Mouse (Mus musculus) CH12.LX (cell line): ENCODE results near the gene Slc9a4.

Source experiments
- CTCF ChIP-seq, 2 experiments: IDR thresholded peaks in 1 of 2; conservative IDR thresholded peaks in 1 of 2; 2 replicates each; pipeline ENCODE4 v1.5.1; 2011 to 2012; ENCODE audit warnings: low read depth in 2 of 2, low read length in 2 of 2, improper control_type of control experiment in 1 of 2, inconsistent platforms in 1 of 2, mild to moderate bottlenecking in 1 of 2, moderate library complexity in 1 of 2
- POLR2A ChIP-seq: IDR thresholded peaks from 2 replicates; pipeline ENCODE4 v1.6.1; 2011; ENCODE audit warnings: low read depth, mild to moderate bottlenecking, improper control_type of control experiment, low read length
- POLR2AphosphoS2 ChIP-seq: IDR thresholded peaks from 2 replicates; pipeline ENCODE4 v1.6.1; 2011; ENCODE audit warnings: low read depth, low read length, improper control_type of control experiment
- SMC3 ChIP-seq: IDR thresholded peaks from 2 replicates; pipeline ENCODE4 v1.6.1; 2011; ENCODE audit warnings: low read depth, low read length, improper control_type of control experiment
- TCF12 ChIP-seq: IDR thresholded peaks from 2 replicates; pipeline ENCODE4 v1.6.1; 2014; ENCODE audit warnings: low read depth, mild to moderate bottlenecking, inconsistent platforms, low read length, improper control_type of control experiment

- TF ChIP-seq POLR2A, result no peak
- no peak for TF ChIP-seq CTCF (conservative IDR thresholded peaks at IDR 0.05 in 1 of 2, IDR thresholded peaks at IDR 0.05 in 1 of 2; ENCODE audit: low read depth in 2 of 2, low read length in 2 of 2)
- TF ChIP-seq SMC3, result no peak
- TF ChIP-seq TCF12, result no peak
- no peak for TF ChIP-seq POLR2AphosphoS2
These were observed 48.6 kb downstream of the Slc9a4 start for GRCm38 (mm10) chr1:40628443-40628842.
